Mouse (Mus musculus): ENCODE measurements around the gene Gm10135. TPM values are rescaled to one million over a fixed set of nuclear protein-coding genes. Genes with fewer than 3 reads are reported as not detected.
"Not testable (repeated sequence)": the region's sequence is repeated elsewhere in the genome, so short reads cannot be mapped to it uniquely, and the experiment has no call there.

Gene Gm10135
- not detected in 2 replicates for polyA plus RNA-seq (2015; fragmentation: Nextera tagmentation; extraction: Ambion mirVana)

DNA sequence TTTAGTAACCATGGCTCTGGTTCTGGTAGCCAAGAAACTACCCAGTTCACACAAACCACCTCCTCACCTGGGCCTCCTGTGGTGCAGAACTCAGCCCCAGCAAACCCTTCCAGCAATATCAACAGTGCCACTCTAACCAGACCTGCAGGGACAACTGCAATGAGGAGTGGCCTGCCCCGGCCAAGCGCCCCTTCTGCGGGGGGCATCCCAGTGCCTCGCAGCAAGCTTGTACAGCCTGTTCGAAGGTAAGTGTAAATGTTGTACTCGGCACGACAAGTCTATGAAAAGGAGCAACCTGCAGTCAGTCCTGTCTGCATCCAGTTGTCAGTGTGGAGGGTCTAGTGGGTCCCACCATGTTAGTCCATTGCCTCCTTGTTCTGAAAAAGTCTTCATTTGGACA lies at the start of gene Gm10135:
Gm10135 (minus strand) TSS at position 101 of the 400 bp plus-strand sequence.
- 94% methylated on average over 7 of the region's 7 CpGs for whole genome bisulfite sequencing
- no peaks in the 10 kb centered on the region for H3K9me3 ChIP-seq (replicated peaks)
- H3K4me3 ChIP-seq, result no peak within 1 kb of the TSS
- H3K36me3 ChIP-seq (ENCODE audit: poor library complexity, severe bottlenecking), result peaks cover 50% of the 10 kb centered on the region
- peaks cover 8% of the 10 kb centered on the region; the same call in 1 of the 2 replicates for H3K4me1 ChIP-seq
- H3K9ac ChIP-seq, result no peak within 1 kb of the TSS
- ATAC-seq, result no peak
- no peak within 1 kb of the TSS for H3K27ac ChIP-seq
- H3K27me3 ChIP-seq, result no peaks in the 10 kb centered on the region
- H3K4me2 ChIP-seq, result no peak within 1 kb of the TSS

DNA sequence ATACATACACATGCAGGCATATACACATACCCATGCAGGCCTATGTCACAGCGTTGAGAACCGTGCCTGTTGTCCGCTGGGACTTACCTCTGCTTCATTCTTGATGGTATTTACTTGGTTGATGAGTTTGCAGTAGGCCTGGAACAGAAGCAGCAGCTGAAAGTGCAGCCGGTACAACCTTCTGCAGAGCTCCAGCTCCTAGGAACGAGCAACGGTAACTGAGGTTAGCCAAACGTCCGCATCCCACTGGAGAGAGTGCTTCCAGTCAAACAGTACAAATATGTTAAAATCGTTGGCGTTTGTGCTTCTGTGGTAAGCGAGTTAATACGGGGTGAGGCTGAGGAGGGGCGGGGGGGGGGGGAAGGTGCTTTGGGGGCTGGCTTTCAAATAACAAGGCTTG lies 49.3 kb upstream of the Gm10135 start:
- 91% methylated on average over 13 of the region's 13 CpGs for WGBS
- no peak overlapping the region for H3K27ac ChIP-seq
- no peak overlapping the region for H3K4me3 ChIP-seq
- H3K4me1 ChIP-seq, result no peaks in the 10 kb centered on the region
- peaks cover 54% of the 10 kb centered on the region for H3K36me3 ChIP-seq (ENCODE audit: poor library complexity, severe bottlenecking)
- no peak for ATAC-seq
- H3K27me3 ChIP-seq, result no peaks in the 10 kb centered on the region
- H3K9me3 ChIP-seq (replicated peaks), result no peaks in the 10 kb centered on the region
- H3K9ac ChIP-seq, result no peak overlapping the region
- no peak overlapping the region for H3K4me2 ChIP-seq

DNA sequence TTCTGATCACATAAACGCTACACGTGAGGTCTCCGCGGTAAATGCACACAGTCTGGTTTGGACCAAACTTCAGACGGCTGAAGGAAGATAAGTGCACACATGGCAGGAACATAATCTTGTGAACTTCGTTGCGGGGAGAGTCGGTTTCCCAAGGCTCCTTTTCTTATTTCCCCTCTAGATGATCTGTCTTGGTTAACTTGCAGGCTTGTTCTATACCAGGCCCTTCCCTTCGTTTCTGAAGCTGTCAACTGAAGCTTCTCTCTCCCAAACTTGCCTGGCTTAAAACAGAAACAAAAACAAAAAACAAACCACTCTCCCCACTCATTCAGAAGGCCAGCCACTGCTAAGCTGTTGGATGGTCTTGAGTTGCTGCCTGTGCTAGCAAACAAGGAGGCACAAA lies 40.2 kb upstream of the Gm10135 start:
- peaks cover 26% of the 10 kb centered on the region for H3K27me3 ChIP-seq
- WGBS, result 53% methylated on average over 9 of the region's 9 CpGs
- H3K27ac ChIP-seq, result no peak overlapping the region
- peaks cover 6% of the 10 kb centered on the region for H3K4me1 ChIP-seq
- H3K4me2 ChIP-seq, result no peak overlapping the region
- no peaks in the 10 kb centered on the region for H3K36me3 ChIP-seq (ENCODE audit: poor library complexity, severe bottlenecking)
- H3K9me3 ChIP-seq (replicated peaks), result no peaks in the 10 kb centered on the region
- no peak for ATAC-seq
- H3K9ac ChIP-seq, result no peak overlapping the region
- H3K4me3 ChIP-seq, result no peak overlapping the region

DNA sequence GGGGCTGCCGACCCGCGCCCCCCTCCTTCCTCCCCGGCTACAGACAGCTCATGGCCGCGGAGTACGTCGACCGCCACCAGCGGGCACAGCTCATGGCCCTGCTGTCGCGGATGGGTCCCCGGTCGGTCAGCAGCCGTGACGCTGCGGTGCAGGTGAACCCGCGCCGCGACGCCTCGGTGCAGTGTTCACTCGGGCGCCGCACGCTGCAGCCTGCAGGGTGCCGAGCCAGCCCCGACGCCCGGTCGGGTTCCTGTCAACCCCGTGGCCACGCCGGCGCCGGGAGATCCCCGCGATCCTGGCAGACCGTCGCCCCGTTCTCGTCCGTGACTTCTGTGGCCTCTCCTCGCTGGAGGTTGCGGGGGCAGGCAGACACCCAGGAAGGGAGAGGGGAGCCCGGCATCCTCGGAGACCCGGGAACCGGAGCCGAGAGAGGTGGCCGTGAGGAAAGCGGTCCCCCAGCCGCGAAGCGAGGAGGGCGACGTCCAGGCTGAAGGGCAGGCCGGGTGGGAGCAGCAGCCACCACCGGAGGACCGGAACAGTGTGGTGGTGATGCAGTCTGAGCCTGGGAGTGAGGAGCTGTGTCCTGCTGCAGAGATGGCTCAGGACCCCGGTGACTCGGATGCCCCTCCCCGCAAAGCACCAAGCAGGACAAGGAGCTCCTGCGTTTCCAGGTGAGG lies 39.2 kb upstream of the Gm10135 start:
- H3K9ac ChIP-seq, result peak overlapping the region; percentile 53
- peak; percentile 72 for ATAC-seq
- H3K36me3 ChIP-seq (ENCODE audit: poor library complexity, severe bottlenecking); H3K9me3 ChIP-seq (replicated peaks); H3K27ac ChIP-seq; H3K4me1 ChIP-seq: not testable (repeated sequence)
- H3K4me2 ChIP-seq, result peak overlapping the region; percentile 72
- 2% methylated on average over 37 of the region's 65 CpGs for WGBS
- H3K4me3 ChIP-seq, result peak overlapping the region; percentile 42
- peaks cover 26% of the 10 kb centered on the region for H3K27me3 ChIP-seq

DNA sequence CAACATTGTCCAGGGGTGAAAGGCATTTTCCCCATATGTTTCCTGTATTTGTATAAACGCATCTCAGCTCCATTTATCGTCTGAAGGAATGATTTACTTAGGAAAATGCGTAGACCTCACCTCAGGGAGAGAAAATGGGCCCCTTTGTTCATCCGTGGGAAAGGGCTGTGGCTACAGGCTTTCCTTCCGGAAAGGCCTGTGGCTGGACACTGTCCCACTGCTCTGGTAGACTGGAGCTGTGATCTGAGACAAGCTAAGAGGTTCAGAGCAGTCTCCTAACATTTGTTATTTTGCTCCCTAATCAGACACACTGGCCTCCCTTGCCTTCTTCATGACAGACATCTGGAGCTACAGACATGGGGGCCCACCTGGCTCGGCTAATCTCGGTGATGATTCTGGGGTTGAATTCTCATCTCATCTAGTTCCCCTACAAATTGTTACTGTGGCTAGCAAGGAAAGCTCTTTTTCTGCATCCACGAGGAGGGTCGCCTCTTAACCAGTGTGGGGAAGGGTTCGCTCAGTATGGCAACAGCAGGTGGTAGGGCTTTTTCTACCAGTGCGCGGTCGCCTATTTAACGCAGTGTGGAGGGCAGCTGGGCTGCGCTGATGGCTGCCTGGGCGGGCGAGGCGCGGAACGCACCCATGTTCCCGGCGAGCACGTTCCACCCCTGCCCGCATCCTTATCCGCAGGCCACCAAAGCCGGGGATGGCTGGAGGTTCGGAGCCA lies 38.5 kb upstream of the Gm10135 start:
- ATAC-seq, result peak; percentile 76
- not testable (repeated sequence) for H3K4me1 ChIP-seq; H3K36me3 ChIP-seq (ENCODE audit: poor library complexity, severe bottlenecking); H3K9me3 ChIP-seq (replicated peaks); H3K27ac ChIP-seq
- 23% methylated on average over 23 of the region's 27 CpGs for WGBS
- H3K4me2 ChIP-seq, result peak overlapping the region; percentile 72
- peak overlapping the region; percentile 42 for H3K4me3 ChIP-seq
- H3K27me3 ChIP-seq, result peaks cover 33% of the 10 kb centered on the region
- H3K9ac ChIP-seq, result 0 out of 2 replicates have a peak overlapping the region, but pooled peaks have one; percentile 16

DNA sequence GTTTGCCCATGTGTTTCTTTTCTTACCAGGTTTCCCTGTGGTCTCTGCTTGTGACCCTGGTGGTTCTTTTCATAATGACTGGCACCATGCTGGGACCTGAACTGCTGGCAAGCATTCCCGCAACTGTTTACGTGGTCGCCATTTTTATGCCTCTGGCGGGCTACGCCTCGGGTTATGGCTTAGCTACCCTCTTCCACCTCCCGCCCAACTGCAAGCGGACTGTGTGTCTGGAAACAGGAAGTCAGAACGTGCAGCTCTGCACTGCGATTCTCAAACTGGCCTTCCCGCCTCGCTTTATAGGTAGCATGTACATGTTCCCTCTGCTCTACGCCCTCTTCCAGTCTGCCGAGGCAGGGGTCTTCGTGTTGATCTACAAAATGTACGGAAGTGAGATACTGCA lies 37.3 kb upstream of the Gm10135 start:
- H3K4me2 ChIP-seq; H3K9ac ChIP-seq; ATAC-seq; H3K36me3 ChIP-seq (ENCODE audit: poor library complexity, severe bottlenecking); H3K27ac ChIP-seq; H3K9me3 ChIP-seq (replicated peaks); H3K4me3 ChIP-seq; H3K4me1 ChIP-seq: not testable (repeated sequence)
- H3K27me3 ChIP-seq, result peaks cover 46% of the 10 kb centered on the region
- 90% methylated on average over 15 of the region's 16 CpGs for WGBS

DNA sequence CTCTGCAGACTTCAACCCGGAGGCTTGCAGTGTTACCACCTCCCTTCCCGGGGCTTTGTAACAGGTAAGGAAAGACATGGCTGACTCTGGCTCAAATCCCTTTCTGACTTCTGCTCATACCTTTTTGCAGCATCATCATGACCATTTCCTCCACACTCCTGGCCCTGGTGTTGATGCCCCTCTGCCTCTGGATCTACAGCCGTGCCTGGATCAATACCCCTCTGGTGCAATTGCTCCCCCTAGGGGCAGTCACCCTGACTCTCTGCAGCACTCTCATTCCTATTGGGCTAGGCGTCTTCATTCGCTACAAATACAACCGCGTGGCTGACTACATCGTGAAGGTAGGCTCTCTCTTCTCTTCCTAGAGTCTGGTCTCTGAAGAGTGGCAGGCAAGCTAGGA lies 33.7 kb upstream of the Gm10135 start:
- not testable (repeated sequence) for H3K36me3 ChIP-seq (ENCODE audit: poor library complexity, severe bottlenecking); H3K27ac ChIP-seq; H3K4me1 ChIP-seq; H3K9me3 ChIP-seq (replicated peaks); H3K4me2 ChIP-seq; ATAC-seq; H3K9ac ChIP-seq; H3K4me3 ChIP-seq
- WGBS, result 29% methylated on average over 8 of the region's 8 CpGs
- peaks cover 35% of the 10 kb centered on the region for H3K27me3 ChIP-seq

DNA sequence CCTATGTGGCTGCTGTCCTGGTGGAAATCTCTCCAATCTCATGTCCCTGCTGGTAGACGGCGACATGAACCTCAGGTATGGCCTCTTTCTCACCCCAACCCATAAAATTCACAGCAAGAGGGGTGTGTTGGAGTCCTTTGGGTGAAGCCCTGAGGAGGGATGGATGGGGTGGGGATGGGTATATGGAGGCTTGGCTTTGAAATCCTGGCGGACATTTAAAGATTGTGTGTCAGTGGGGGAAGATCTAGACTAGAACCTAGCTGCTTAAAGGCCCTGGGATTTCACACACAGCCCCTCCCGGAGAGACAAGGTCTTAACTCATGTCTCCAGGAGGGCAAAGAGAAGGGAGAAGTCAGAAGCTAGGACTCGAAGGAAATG lies 33.1 kb upstream of the Gm10135 start:
- no peak for ATAC-seq
- 50% methylated on average over 5 of the region's 5 CpGs for WGBS
- no peaks in the 10 kb centered on the region for H3K9me3 ChIP-seq (replicated peaks)
- peak overlapping the region; percentile 41 for H3K4me3 ChIP-seq
- no peaks in the 10 kb centered on the region for H3K36me3 ChIP-seq (ENCODE audit: poor library complexity, severe bottlenecking)
- H3K27me3 ChIP-seq, result peaks cover 29% of the 10 kb centered on the region
- H3K27ac ChIP-seq, result no peak overlapping the region
- peak overlapping the region; percentile 62 for H3K4me2 ChIP-seq
- peaks cover 6% of the 10 kb centered on the region; the same call in 1 of the 2 replicates for H3K4me1 ChIP-seq
- no peak overlapping the region for H3K9ac ChIP-seq

DNA sequence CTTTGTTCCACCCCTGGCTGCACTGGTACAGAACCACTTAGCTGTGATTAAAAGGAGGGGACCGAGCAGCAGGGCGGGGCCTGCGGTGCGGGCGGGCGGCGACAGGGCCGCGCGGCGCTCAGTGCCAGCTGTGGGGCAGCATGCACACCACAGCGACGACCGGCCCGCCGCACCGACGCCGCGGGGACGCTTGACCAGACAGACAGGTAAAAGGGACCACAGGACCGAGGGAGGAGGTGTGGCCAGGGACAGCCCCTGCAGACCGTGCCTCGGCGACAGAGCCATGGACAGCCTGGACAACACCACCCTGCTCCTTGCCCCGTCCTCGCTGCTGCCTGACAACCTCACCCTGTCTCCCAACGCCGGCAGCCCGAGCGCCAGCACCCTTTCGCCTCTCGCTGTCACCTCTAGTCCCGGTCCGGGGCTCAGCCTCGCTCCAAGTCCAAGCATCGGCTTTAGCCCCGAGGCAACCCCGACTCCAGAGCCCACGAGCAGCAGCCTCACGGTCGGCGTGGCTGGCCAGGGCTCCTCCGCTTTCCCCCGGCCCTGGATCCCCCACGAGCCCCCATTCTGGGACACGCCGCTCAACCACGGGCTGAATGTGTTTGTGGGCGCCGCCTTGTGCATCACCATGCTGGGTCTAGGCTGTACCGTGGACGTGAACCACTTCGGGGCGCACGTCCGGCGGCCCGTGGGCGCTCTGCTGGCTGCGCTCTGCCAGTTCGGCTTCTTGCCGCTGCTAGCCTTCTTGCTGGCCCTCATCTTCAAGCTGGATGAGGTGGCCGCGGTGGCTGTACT lies 32.5 kb upstream of the Gm10135 start, which contains the start of gene Slc10a4:
Slc10a4 (plus strand) TSS at position 100 of the 798 bp plus-strand sequence.
- Histone ChIP-seq H3K4me3 (peak within 1 kb of the TSS; percentile 41), H3K9ac (peak within 1 kb of the TSS; percentile 59), H3K27me3 (peaks cover 26% of the 10 kb centered on the region), H3K9me3 (replicated peaks) (no peaks in the 10 kb centered on the region), H3K36me3 (ENCODE audit: poor library complexity, severe bottlenecking) (no peaks in the 10 kb centered on the region), H3K4me1 (peaks cover 6% of the 10 kb centered on the region; the same call in 1 of the 2 replicates), H3K4me2 (peak within 1 kb of the TSS; percentile 62), H3K27ac (no peak within 1 kb of the TSS)
- peak; percentile 96 for ATAC-seq
- WGBS, result 6% methylated on average over 65 of the region's 65 CpGs

DNA sequence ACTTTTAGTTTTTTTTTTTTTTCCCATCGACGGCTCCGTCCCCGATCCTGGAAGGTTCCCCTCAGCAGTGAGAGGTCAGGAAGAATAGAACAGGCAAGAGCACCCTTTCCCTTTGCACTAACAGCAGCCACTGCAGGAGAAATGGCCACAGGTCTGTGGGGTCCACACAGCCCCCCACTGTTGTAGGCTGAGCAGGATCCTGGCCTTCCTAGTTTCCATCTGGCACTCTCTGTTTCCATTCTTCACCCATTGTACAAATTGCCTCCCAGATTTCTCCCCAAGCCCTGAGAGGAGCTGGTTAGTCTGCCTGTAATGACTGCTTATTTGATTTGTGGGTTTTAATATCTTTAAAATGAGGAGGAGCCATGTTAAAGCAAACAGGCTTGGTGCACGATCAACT lies 29.5 kb upstream of the Gm10135 start:
- H3K36me3 ChIP-seq (ENCODE audit: poor library complexity, severe bottlenecking), result no peaks in the 10 kb centered on the region
- 88% methylated on average over 5 of the region's 5 CpGs for WGBS
- no peak overlapping the region for H3K4me3 ChIP-seq
- H3K4me1 ChIP-seq, result peaks cover 6% of the 10 kb centered on the region; the same call in 1 of the 2 replicates
- peaks cover 26% of the 10 kb centered on the region for H3K27me3 ChIP-seq
- no peak overlapping the region for H3K27ac ChIP-seq
- no peaks in the 10 kb centered on the region for H3K9me3 ChIP-seq (replicated peaks)
- no peak overlapping the region for H3K9ac ChIP-seq
- ATAC-seq, result no peak
- no peak overlapping the region for H3K4me2 ChIP-seq

DNA sequence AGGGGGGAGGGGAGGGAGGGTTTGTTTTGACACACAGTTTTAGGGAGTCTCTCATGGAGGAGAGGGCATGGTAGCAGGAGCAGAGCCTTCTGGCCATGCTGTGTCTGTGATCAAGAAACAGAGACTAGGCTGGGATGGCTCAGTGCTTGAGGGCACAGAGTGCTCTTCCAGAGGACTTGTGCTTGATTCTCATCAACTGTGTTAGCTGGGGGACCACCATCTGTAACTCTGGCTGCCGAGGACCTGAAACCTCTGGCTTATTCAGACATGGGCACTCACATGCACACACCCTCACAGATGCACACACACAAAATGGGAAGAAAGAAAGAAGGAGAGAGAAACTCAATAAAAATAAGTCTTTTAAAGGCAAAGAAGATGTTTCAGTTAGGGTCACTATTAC lies 24.0 kb upstream of the Gm10135 start:
- not testable (repeated sequence) for H3K4me3 ChIP-seq; H3K27ac ChIP-seq; ATAC-seq; H3K36me3 ChIP-seq (ENCODE audit: poor library complexity, severe bottlenecking); H3K9ac ChIP-seq; H3K9me3 ChIP-seq (replicated peaks); H3K4me2 ChIP-seq; H3K27me3 ChIP-seq
- peaks cover 14% of the 10 kb centered on the region for H3K4me1 ChIP-seq
- WGBS, result 93% methylated on average over 1 of the region's 1 CpGs

DNA sequence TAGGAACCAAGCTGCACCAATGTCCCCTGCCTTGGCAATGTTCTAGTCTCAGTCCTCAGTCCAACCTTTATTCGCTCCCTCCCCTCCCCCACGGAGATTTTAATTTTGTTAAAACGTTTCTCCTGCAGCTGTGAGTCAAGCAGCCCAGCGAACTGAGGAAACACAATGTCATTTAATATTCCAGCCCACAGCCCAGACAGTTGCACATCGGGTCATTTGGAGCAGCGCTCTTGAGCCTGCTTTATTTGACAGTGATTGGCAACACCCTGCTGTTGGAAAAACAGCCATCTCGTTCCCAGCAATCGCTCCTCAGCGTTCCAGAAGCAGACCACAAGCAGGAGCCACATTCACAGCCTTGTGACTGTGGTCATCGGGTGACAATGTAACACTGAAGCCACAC lies 20.9 kb upstream of the Gm10135 start:
- ATAC-seq, result peak; percentile 45; the same call in 1 of the 2 replicates
- 21% methylated on average over 10 of the region's 10 CpGs for WGBS
- Histone ChIP-seq H3K9me3 (replicated peaks) (no peaks in the 10 kb centered on the region), H3K4me3 (no peak overlapping the region), H3K9ac (0 out of 2 replicates have a peak overlapping the region, but pooled peaks have one; percentile 8), H3K27ac (no peak overlapping the region), H3K4me1 (peaks cover 14% of the 10 kb centered on the region), H3K27me3 (no peaks in the 10 kb centered on the region), H3K4me2 (peak overlapping the region; percentile 23; the same call in 1 of the 2 replicates), H3K36me3 (ENCODE audit: poor library complexity, severe bottlenecking) (no peaks in the 10 kb centered on the region)

Data from forebrain, embryonic 13.5 days (tissue).